Mouse (Mus musculus): ENCODE data around the gene Ewsr1. TPM values are rescaled to one million over a fixed set of nuclear protein-coding genes. Genes with fewer than 3 reads are reported as not detected.

Ewsr1 gene
- 121 and 140 TPM in 2 replicates for polyA plus RNA-seq (2012; ENCODE audit: insufficient read depth, insufficient read length, missing spikeins)

DNA sequence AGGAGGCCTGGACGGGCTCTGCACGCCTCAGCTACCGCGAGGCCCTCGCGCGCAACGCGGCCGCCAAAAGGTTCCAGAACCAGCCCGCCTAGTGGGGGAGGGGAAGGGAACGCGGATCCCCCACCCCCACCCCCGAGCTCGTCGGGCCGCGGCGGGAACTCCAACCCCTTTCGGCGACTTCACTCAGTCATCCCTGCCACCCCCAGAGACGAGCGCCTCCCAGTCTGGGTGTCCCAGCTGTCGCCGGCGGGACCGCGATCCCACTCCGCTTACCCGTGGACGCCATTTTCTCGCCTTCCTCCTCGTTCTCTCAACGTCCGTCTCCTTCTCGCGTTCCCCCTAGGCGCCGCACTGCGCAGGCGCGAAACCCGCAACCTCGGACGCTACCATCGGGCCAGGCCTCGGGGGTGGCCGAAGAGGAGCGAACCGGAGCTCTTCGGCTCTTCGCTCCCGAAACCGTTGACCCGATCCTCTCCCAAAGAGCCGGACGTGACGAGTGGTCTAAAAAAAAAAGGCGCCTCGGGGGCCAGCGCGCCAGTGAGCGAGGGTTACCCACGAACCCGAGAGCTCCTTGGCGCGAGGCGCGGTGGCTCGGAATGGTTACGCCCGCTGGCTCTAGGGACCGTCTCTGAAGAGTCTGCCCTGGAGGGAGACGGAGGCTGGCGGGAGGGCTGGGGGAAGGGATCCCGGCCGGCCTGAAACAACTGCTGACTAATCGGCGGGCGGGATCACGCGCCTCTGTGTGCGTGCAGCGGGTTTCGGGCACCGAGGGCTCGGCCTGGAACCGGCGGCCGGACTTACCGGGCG is at the start of gene Ewsr1, which contains the start of gene Rhbdd3:
Gene Ewsr1 (minus strand): TSS at position 531 of the 807 bp plus-strand sequence.
Gene Rhbdd3 (plus strand): TSS at position 191 of the 807 bp plus-strand sequence.
- peak within 1 kb of the TSS; percentile 99 for H3K27ac ChIP-seq (replicated peaks; ENCODE audit: low read depth, low read length)
- H3K4me3 ChIP-seq (ENCODE audit: insufficient read depth, low read depth, low read length): peak within 1 kb of the TSS; percentile 78
- peaks cover 6% of the 10 kb centered on the region for H3K4me1 ChIP-seq (ENCODE audit: control insufficient read depth, insufficient read depth, insufficient read length, low read length)

DNA sequence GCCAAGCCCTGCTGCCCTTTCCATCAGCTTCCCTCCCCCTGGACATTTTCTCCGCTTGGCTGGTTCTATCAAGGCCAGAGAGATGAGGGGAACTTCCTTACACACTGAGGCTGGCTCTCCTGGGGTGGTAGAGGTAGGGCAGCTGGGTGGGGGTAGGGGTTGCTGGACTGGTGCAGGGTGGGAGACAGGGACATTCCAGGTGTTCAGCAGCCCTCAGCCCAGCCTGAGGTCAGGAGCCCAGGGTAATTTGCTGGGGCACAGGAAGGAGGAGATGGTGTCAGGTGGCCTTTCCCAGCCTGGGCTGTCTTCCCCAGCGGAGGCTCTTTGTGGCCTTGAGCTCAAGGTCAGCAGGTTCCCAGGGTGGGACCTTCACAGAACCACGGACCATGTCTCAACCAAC is 46.5 kb upstream of the Ewsr1 start:
- no peak overlapping the region for H3K27ac ChIP-seq (replicated peaks; ENCODE audit: low read depth, low read length)
- no peaks in the 10 kb centered on the region; the same call in 1 of the 2 replicates for H3K4me1 ChIP-seq (ENCODE audit: control insufficient read depth, insufficient read depth, insufficient read length, low read length)
- H3K4me3 ChIP-seq (ENCODE audit: insufficient read depth, low read depth, low read length): no peak overlapping the region

GRCm38 (mm10) chr11:5141965-5142364 is 42.9 kb upstream of the Ewsr1 start:
- Histone ChIP-seq H3K4me3 (ENCODE audit: insufficient read depth, low read depth, low read length) (no peak overlapping the region), H3K4me1 (ENCODE audit: control insufficient read depth, insufficient read depth, insufficient read length, low read length) (no peaks in the 10 kb centered on the region), H3K27ac (replicated peaks; ENCODE audit: low read depth, low read length) (no peak overlapping the region)

- H3K4me1 ChIP-seq (ENCODE audit: control insufficient read depth, insufficient read depth, insufficient read length, low read length): no peaks in the 10 kb centered on the region
- H3K27ac ChIP-seq (replicated peaks; ENCODE audit: low read depth, low read length): no peak overlapping the region
- no peak overlapping the region for H3K4me3 ChIP-seq (ENCODE audit: insufficient read depth, low read depth, low read length)
Observed at GRCm38 (mm10) chr11:5141252-5141651, 42.2 kb upstream of the Ewsr1 start.

GRCm38 (mm10) chr11:5140619-5141018 is 41.6 kb upstream of the Ewsr1 start:
- Histone ChIP-seq H3K4me3 (ENCODE audit: insufficient read depth, low read depth, low read length) (no peak overlapping the region), H3K27ac (replicated peaks; ENCODE audit: low read depth, low read length) (no peak overlapping the region), H3K4me1 (ENCODE audit: control insufficient read depth, insufficient read depth, insufficient read length, low read length) (no peaks in the 10 kb centered on the region)

- Histone ChIP-seq H3K4me3 (ENCODE audit: insufficient read depth, low read depth, low read length) (no peak overlapping the region), H3K27ac (replicated peaks; ENCODE audit: low read depth, low read length) (no peak overlapping the region), H3K4me1 (ENCODE audit: control insufficient read depth, insufficient read depth, insufficient read length, low read length) (no peaks in the 10 kb centered on the region)
Observed at GRCm38 (mm10) chr11:5139372-5139771, 40.3 kb upstream of the Ewsr1 start.

GRCm38 (mm10) chr11:5138642-5139041 is 39.6 kb upstream of the Ewsr1 start:
- no peak overlapping the region for H3K27ac ChIP-seq (replicated peaks; ENCODE audit: low read depth, low read length)
- no peak overlapping the region for H3K4me3 ChIP-seq (ENCODE audit: insufficient read depth, low read depth, low read length)
- no peaks in the 10 kb centered on the region for H3K4me1 ChIP-seq (ENCODE audit: control insufficient read depth, insufficient read depth, insufficient read length, low read length)

GRCm38 (mm10) chr11:5135914-5136313 is 36.8 kb upstream of the Ewsr1 start:
- no peaks in the 10 kb centered on the region for H3K4me1 ChIP-seq (ENCODE audit: control insufficient read depth, insufficient read depth, insufficient read length, low read length)
- no peak overlapping the region for H3K4me3 ChIP-seq (ENCODE audit: insufficient read depth, low read depth, low read length)
- no peak overlapping the region for H3K27ac ChIP-seq (replicated peaks; ENCODE audit: low read depth, low read length)

GRCm38 (mm10) chr11:5132751-5133150 is 33.7 kb upstream of the Ewsr1 start:
- Histone ChIP-seq H3K27ac (replicated peaks; ENCODE audit: low read depth, low read length) (no peak overlapping the region), H3K4me1 (ENCODE audit: control insufficient read depth, insufficient read depth, insufficient read length, low read length) (no peaks in the 10 kb centered on the region), H3K4me3 (ENCODE audit: insufficient read depth, low read depth, low read length) (no peak overlapping the region)

DNA sequence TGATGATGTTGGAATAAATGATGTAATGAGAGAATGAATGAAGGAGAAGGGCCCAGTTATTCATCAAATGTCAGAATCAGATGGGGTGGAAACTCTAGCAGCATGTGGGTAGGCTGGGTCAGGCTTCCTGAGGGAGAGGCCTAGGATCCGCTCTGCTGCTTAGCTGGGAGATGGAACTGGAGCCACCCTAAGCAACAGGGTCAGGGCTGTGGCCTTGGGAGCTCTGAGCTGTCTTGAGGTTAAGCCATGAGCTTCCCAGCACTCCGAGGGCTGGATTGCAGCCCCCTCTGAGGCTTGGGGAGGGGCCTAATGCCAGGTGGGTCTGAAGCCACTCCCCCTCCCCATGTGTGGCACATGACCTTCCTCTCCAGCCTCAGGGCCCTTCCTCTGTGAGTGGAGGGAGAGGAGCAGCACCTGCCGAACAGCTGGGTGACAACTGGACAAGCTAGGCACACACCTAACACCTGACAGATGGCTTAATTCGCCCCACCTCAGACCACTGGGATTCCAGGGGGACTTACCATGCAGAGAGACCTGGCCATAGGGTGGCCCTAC is 31.1 kb upstream of the Ewsr1 start:
- no peaks in the 10 kb centered on the region for H3K4me1 ChIP-seq (ENCODE audit: control insufficient read depth, insufficient read depth, insufficient read length, low read length)
- no peak overlapping the region for H3K4me3 ChIP-seq (ENCODE audit: insufficient read depth, low read depth, low read length)

GRCm38 (mm10) chr11:5129035-5129480 is 30.0 kb upstream of the Ewsr1 start:
- Histone ChIP-seq H3K4me1 (ENCODE audit: control insufficient read depth, insufficient read depth, insufficient read length, low read length) (no peaks in the 10 kb centered on the region), H3K27ac (replicated peaks; ENCODE audit: low read depth, low read length) (no peak overlapping the region), H3K4me3 (ENCODE audit: insufficient read depth, low read depth, low read length) (no peak overlapping the region)

More for the DNA sequence above, 31.1 kb upstream of the Ewsr1 start:
- H3K27ac ChIP-seq (replicated peaks; ENCODE audit: low read depth, low read length): no peak overlapping the region

GRCm38 (mm10) chr11:5125713-5126112 is 26.6 kb upstream of the Ewsr1 start:
- H3K27ac ChIP-seq (replicated peaks; ENCODE audit: low read depth, low read length): no peak overlapping the region

DNA sequence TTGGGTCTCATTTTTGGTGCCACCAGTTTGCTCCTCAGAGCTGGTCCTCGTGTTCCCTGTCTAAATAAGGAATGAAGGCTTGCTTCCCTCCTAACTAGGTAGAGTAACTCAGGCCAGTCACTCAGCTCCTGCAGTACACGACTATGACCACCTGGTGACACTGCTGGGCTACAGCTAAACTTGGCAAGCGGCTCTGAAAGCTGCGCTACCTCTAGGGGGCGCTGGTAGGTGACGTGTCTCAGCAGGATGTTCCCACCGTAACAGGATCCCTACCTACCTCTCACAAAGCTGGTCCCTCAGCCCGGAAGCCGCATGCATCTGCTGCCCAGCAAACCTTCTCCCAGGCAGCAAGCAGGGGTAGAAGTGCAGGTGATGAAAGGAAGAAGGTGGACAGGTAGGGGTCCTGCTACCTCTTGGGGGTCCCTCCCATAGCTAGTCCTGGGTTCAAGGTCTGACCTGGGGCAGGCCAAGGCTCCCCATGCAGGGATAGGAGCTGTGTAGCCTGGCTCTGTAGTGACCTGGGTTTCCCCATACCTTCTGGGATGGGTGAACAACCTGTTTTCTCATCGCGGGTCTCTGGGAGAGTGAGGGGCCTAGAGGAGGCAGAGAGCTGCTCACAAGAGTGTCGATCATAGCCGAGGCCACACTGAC is 16.0 kb upstream of the Ewsr1 start:
- Histone ChIP-seq H3K4me3 (ENCODE audit: insufficient read depth, low read depth, low read length) (no peak overlapping the region), H3K27ac (replicated peaks; ENCODE audit: low read depth, low read length) (no peak overlapping the region), H3K4me1 (ENCODE audit: control insufficient read depth, insufficient read depth, insufficient read length, low read length) (no peaks in the 10 kb centered on the region)

More at GRCm38 (mm10) chr11:5125713-5126112, 26.6 kb upstream of the Ewsr1 start:
- Histone ChIP-seq H3K4me1 (ENCODE audit: control insufficient read depth, insufficient read depth, insufficient read length, low read length) (no peaks in the 10 kb centered on the region), H3K4me3 (ENCODE audit: insufficient read depth, low read depth, low read length) (no peak overlapping the region)

- H3K4me3 ChIP-seq (ENCODE audit: insufficient read depth, low read depth, low read length): no peak overlapping the region
- no peak overlapping the region for H3K27ac ChIP-seq (replicated peaks; ENCODE audit: low read depth, low read length)
- no peaks in the 10 kb centered on the region for H3K4me1 ChIP-seq (ENCODE audit: control insufficient read depth, insufficient read depth, insufficient read length, low read length)
Observed at GRCm38 (mm10) chr11:5113645-5114044, 14.6 kb upstream of the Ewsr1 start.

GRCm38 (mm10) chr11:5109441-5109840 is 10.4 kb upstream of the Ewsr1 start:
- Histone ChIP-seq H3K27ac (replicated peaks; ENCODE audit: low read depth, low read length) (no peak overlapping the region), H3K4me3 (ENCODE audit: insufficient read depth, low read depth, low read length) (no peak overlapping the region), H3K4me1 (ENCODE audit: control insufficient read depth, insufficient read depth, insufficient read length, low read length) (no peaks in the 10 kb centered on the region)

Data from brown adipose tissue, adult 24 weeks (tissue).